16 mouse cellular contexts compared by ENCODE assay signal in the genomic region with DNA sequence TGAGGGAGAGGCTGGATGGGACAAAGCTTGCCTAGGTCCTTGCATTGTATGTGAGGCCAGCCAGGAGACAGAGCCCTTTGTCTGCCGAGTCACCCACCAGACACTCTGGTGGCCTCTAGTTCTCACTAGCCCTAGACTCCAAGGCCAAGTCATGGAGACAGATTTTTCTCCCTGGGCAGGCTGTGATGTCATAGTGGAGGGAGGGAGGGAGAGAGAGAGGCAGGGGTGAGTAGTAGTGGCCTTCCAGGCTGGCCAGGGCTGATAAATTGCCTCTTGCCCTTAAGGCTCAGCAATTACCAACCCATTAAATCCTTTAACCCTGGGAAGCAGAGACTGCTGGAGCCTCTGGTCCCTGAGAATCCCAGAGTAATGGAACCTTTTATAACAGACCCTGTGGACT. TPM values are rescaled to one million over a fixed set of nuclear protein-coding genes. Genes with fewer than 3 reads are reported as not detected.
DNase-seq lines count a peak whose midpoint lies in the region; ATAC-seq lines count a peak whose summit lies in the region.
"Had no signal": no experiment of that assay in that cellular context is flagged by ENCODE, and none has a peak within 500 bp of the region (broad histone marks: within the 10 kb centered on the region; RNA-seq: fewer than 3 reads in every experiment).

No protein-coding gene starts in this region.

- H3K4me1 ChIP-seq in forebrain, embryonic 13.5 days = peaks cover 43% of the 10 kb centered on the region
- H3K4me1 ChIP-seq in forebrain, embryonic 15.5 days = peaks cover 32% of the 10 kb centered on the region
- peaks cover 57% of the 10 kb centered on the region for H3K4me1 ChIP-seq in limb, embryonic 10.5 days
- H3K4me1 ChIP-seq in kidney, embryonic 14.5 days (ENCODE audit: control insufficient read depth, insufficient read depth, low read length) = peaks cover 38% of the 10 kb centered on the region

- ATAC-seq in forebrain, embryonic 13.5 days = no peak
- ATAC-seq in forebrain, embryonic 15.5 days (replicated peaks) = no peak
- ATAC-seq in kidney, embryonic 14.5 days (ENCODE audit: low FRiP score, low TSS enrichment) = no peak
- ATAC-seq in frontal cortex, adult (ENCODE audit: low TSS enrichment) = no peak
- ATAC-seq: liver, postnatal 0 days had no signal

- H3K4me2 ChIP-seq in forebrain, embryonic 13.5 days = no peak overlapping the region
- H3K4me2 ChIP-seq in forebrain, embryonic 15.5 days (replicated peaks) = no peak overlapping the region
- no peak overlapping the region for H3K4me2 ChIP-seq in kidney, embryonic 14.5 days (replicated peaks; ENCODE audit: low read depth, low read length)
- H3K4me2 ChIP-seq: heart, embryonic 11.5 days had no signal

- H3K36me3 ChIP-seq in forebrain, embryonic 13.5 days (ENCODE audit: poor library complexity, severe bottlenecking) = no peaks in the 10 kb centered on the region
- no peaks in the 10 kb centered on the region for H3K36me3 ChIP-seq in forebrain, embryonic 15.5 days
- H3K36me3 ChIP-seq in limb, embryonic 10.5 days = no peaks in the 10 kb centered on the region
- no peaks in the 10 kb centered on the region for H3K36me3 ChIP-seq in kidney, embryonic 14.5 days (ENCODE audit: control insufficient read depth, insufficient read depth, low read length)
- H3K36me3 ChIP-seq: G1E had no signal

- peak overlapping the region; percentile 2; the same call in 1 of the 2 replicates for H3K27ac ChIP-seq in forebrain, embryonic 13.5 days
- no peak overlapping the region for H3K27ac ChIP-seq in forebrain, embryonic 15.5 days (replicated peaks)
- H3K27ac ChIP-seq in limb, embryonic 10.5 days = peak overlapping the region; percentile 77
- no peak overlapping the region for H3K27ac ChIP-seq in kidney, embryonic 14.5 days (ENCODE audit: low read depth, low read length)

- 33% methylated on average over 1 of the region's 1 CpGs for WGBS in forebrain, embryonic 13.5 days
- WGBS in forebrain, embryonic 15.5 days = 45% methylated on average over 1 of the region's 1 CpGs
- WGBS in limb, embryonic 10.5 days = 52% methylated on average over 1 of the region's 1 CpGs
- 22% methylated on average over 1 of the region's 1 CpGs for WGBS in kidney, embryonic 14.5 days

- no peak overlapping the region for H3K4me3 ChIP-seq in forebrain, embryonic 13.5 days
- H3K4me3 ChIP-seq in forebrain, embryonic 15.5 days = no peak overlapping the region
- no peak overlapping the region for H3K4me3 ChIP-seq in limb, embryonic 10.5 days
- H3K4me3 ChIP-seq in kidney, embryonic 14.5 days (ENCODE audit: low read length) = no peak overlapping the region

- peaks cover 52% of the 10 kb centered on the region for H3K27me3 ChIP-seq in forebrain, embryonic 13.5 days
- peaks cover 23% of the 10 kb centered on the region for H3K27me3 ChIP-seq in forebrain, embryonic 15.5 days
- H3K27me3 ChIP-seq in limb, embryonic 10.5 days (ENCODE audit: low read depth, poor library complexity, severe bottlenecking) = no peaks in the 10 kb centered on the region
- H3K27me3 ChIP-seq in kidney, embryonic 14.5 days (ENCODE audit: control insufficient read depth, insufficient read depth, low read length) = no peaks in the 10 kb centered on the region

- H3K9me3 ChIP-seq in forebrain, embryonic 13.5 days (replicated peaks) = no peaks in the 10 kb centered on the region
- H3K9me3 ChIP-seq in forebrain, embryonic 15.5 days = no peaks in the 10 kb centered on the region
- no peaks in the 10 kb centered on the region for H3K9me3 ChIP-seq in limb, embryonic 10.5 days (replicated peaks)
- H3K9me3 ChIP-seq in kidney, embryonic 14.5 days (ENCODE audit: control insufficient read depth, low read length) = no peaks in the 10 kb centered on the region
- H3K9me3 ChIP-seq: G1E had no signal

- peak; percentile 7 for DNase-seq in 416B (ENCODE audit: low read depth)
- DNase-seq in embryo, embryonic 10 days (ENCODE audit: low spot score) = peak; percentile 73
- DNase-seq in limb, embryonic 10.5 days (ENCODE audit: low spot score) = peak; percentile 48
- no peak for DNase-seq in thymus, adult 18-20 months
- DNase-seq: cerebellum, postnatal 14 days; kidney, adult 8-10 months; layer of hippocampus, adult 9-11 months; left cerebral cortex, postnatal 4 days; liver, postnatal 0 days; lung, postnatal 4 days had no signal

- no peak overlapping the region for H3K9ac ChIP-seq in forebrain, embryonic 13.5 days
- no peak overlapping the region for H3K9ac ChIP-seq in forebrain, embryonic 15.5 days (replicated peaks)
- no peak overlapping the region for H3K9ac ChIP-seq in kidney, embryonic 14.5 days (ENCODE audit: low read depth, low read length)
- H3K9ac ChIP-seq: liver, postnatal 0 days had no signal

RNA-seq across cellular contexts. Expression of a gene that starts 41.8 kb away (rescaled TPM):
- polyA plus RNA-seq in forebrain, embryonic 13.5 days (2015; fragmentation: Nextera tagmentation; extraction: Ambion mirVana) = 36.1 and 41.9 TPM in 2 replicates
- polyA plus RNA-seq in forebrain, embryonic 15.5 days (2015; fragmentation: Nextera tagmentation; extraction: Ambion mirVana) = 84.9 and 85.7 TPM in 2 replicates
- polyA plus RNA-seq in limb, embryonic 10.5 days (2016; fragmentation: Nextera tagmentation; extraction: Ambion mirVana) = 26.7 and 38.1 TPM in 2 replicates
- polyA plus RNA-seq in kidney, embryonic 14.5 days (2014; fragmentation: Nextera tagmentation; extraction: Ambion mirVana) = 9.6 and 15.8 TPM in 2 replicates

Comparison
In these comparisons a context has a peak if more than half of its experiments do, and no peak if none do; other contexts are left out.
1. H3K27ac ChIP-seq: peak in forebrain, embryonic 13.5 days (single experiment) and limb, embryonic 10.5 days (single experiment); none in forebrain, embryonic 15.5 days (single experiment) and kidney, embryonic 14.5 days (single experiment).
2. DNase-seq: peak in 416B (single experiment), embryo, embryonic 10 days (single experiment) and limb, embryonic 10.5 days (single experiment); none in thymus, adult 18-20 months (0 of 2).